Mouse (Mus musculus): Measurements from ENCODE around the gene 4930455H04Rik. TPM values are rescaled to one million over a fixed set of nuclear protein-coding genes. Genes with fewer than 3 reads are reported as not detected.

The 4930455H04Rik gene
- total and polyA plus RNA-seq, 2 experiments, result 0.09 TPM; not detected in 1

GRCm38 (mm10) chr3:116961354-116962142 is 6.5 kb upstream of the 4930455H04Rik start:
- Histone ChIP-seq H3K4me1 (ENCODE audit: control insufficient read depth, insufficient read depth, low read length) (peaks cover 24% of the 10 kb centered on the region), H3K27ac (replicated peaks; ENCODE audit: insufficient read depth, low read depth, low read length) (0 out of 2 replicates have a peak overlapping the region, but pooled peaks have one; percentile 25), H3K4me3 (ENCODE audit: insufficient read depth, low read depth, low read length) (no peak overlapping the region), H3K36me3 (ENCODE audit: control insufficient read depth, insufficient read depth, low read length) (no peaks in the 10 kb centered on the region), H3K27me3 (ENCODE audit: control insufficient read depth, insufficient read depth, low read length) (no peaks in the 10 kb centered on the region), H3K9ac (ENCODE audit: low read depth, low read length) (no peak overlapping the region), H3K79me2 (ENCODE audit: control insufficient read depth, insufficient read depth, low read length) (peaks cover 33% of the 10 kb centered on the region)
- DNase-seq (ENCODE audit: extremely low read depth, low read depth, low spot score), result no peak
- WGBS, result 81% methylated on average over 15 of the region's 15 CpGs
- TF ChIP-seq CTCF (IDR thresholded peaks at IDR 0.05; ENCODE audit: low read depth, low read length), result no peak
- TF ChIP-seq POLR2A (IDR thresholded peaks at IDR 0.05; ENCODE audit: extremely low read depth, insufficient read depth, low read length), result no peak

- Histone ChIP-seq H3K4me1 (ENCODE audit: control insufficient read depth, insufficient read depth, low read length) (peaks cover 18% of the 10 kb centered on the region), H3K9ac (ENCODE audit: low read depth, low read length) (no peak overlapping the region), H3K36me3 (ENCODE audit: control insufficient read depth, insufficient read depth, low read length) (no peaks in the 10 kb centered on the region), H3K27ac (replicated peaks; ENCODE audit: insufficient read depth, low read depth, low read length) (no peak overlapping the region), H3K79me2 (ENCODE audit: control insufficient read depth, insufficient read depth, low read length) (peaks cover 21% of the 10 kb centered on the region), H3K27me3 (ENCODE audit: control insufficient read depth, insufficient read depth, low read length) (no peaks in the 10 kb centered on the region), H3K4me3 (ENCODE audit: insufficient read depth, low read depth, low read length) (no peak overlapping the region)
- TF ChIP-seq CTCF (IDR thresholded peaks at IDR 0.05; ENCODE audit: low read depth, low read length) (no peak), POLR2A (IDR thresholded peaks at IDR 0.05; ENCODE audit: extremely low read depth, insufficient read depth, low read length) (no peak)
- WGBS, result 21% methylated on average over 4 of the region's 4 CpGs
- no peak for DNase-seq (ENCODE audit: extremely low read depth, low read depth, low spot score)
These were observed 4.9 kb upstream of the 4930455H04Rik start for GRCm38 (mm10) chr3:116963213-116963612.

GRCm38 (mm10) chr3:116964426-116964825 is 3.6 kb upstream of the 4930455H04Rik start:
- no peak overlapping the region for H3K9ac ChIP-seq (ENCODE audit: low read depth, low read length)
- WGBS, result 67% methylated on average over 9 of the region's 9 CpGs
- peak; percentile 76 for DNase-seq (ENCODE audit: extremely low read depth, low read depth, low spot score)
- peak overlapping the region; percentile 81 for H3K27ac ChIP-seq (replicated peaks; ENCODE audit: insufficient read depth, low read depth, low read length)
- no peak overlapping the region for H3K4me3 ChIP-seq (ENCODE audit: insufficient read depth, low read depth, low read length)
- no peak for TF ChIP-seq POLR2A (IDR thresholded peaks at IDR 0.05; ENCODE audit: extremely low read depth, insufficient read depth, low read length)
- no peak for TF ChIP-seq CTCF (IDR thresholded peaks at IDR 0.05; ENCODE audit: low read depth, low read length)
- peaks cover 19% of the 10 kb centered on the region for H3K4me1 ChIP-seq (ENCODE audit: control insufficient read depth, insufficient read depth, low read length)
- H3K36me3 ChIP-seq (ENCODE audit: control insufficient read depth, insufficient read depth, low read length), result no peaks in the 10 kb centered on the region
- peaks cover 21% of the 10 kb centered on the region; the same call in 1 of the 2 replicates for H3K79me2 ChIP-seq (ENCODE audit: control insufficient read depth, insufficient read depth, low read length)
- H3K27me3 ChIP-seq (ENCODE audit: control insufficient read depth, insufficient read depth, low read length), result no peaks in the 10 kb centered on the region

- H3K4me3 ChIP-seq (ENCODE audit: insufficient read depth, low read depth, low read length), result peak overlapping the region; percentile 39; the same call in 1 of the 2 replicates
- no peaks in the 10 kb centered on the region for H3K27me3 ChIP-seq (ENCODE audit: control insufficient read depth, insufficient read depth, low read length)
- peak; percentile 84 for DNase-seq (ENCODE audit: extremely low read depth, low read depth, low spot score)
- no peak overlapping the region for H3K9ac ChIP-seq (ENCODE audit: low read depth, low read length)
- TF ChIP-seq CTCF (IDR thresholded peaks at IDR 0.05; ENCODE audit: low read depth, low read length) (peak; percentile 63), POLR2A (IDR thresholded peaks at IDR 0.05; ENCODE audit: extremely low read depth, insufficient read depth, low read length) (no peak)
- 7% methylated on average over 4 of the region's 4 CpGs for WGBS
- peak overlapping the region; percentile 9 for H3K27ac ChIP-seq (replicated peaks; ENCODE audit: insufficient read depth, low read depth, low read length)
- H3K36me3 ChIP-seq (ENCODE audit: control insufficient read depth, insufficient read depth, low read length), result no peaks in the 10 kb centered on the region
- peaks cover 19% of the 10 kb centered on the region for H3K4me1 ChIP-seq (ENCODE audit: control insufficient read depth, insufficient read depth, low read length)
- peaks cover 18% of the 10 kb centered on the region; the same call in 1 of the 2 replicates for H3K79me2 ChIP-seq (ENCODE audit: control insufficient read depth, insufficient read depth, low read length)
These were observed 1.8 kb upstream of the 4930455H04Rik start for GRCm38 (mm10) chr3:116966225-116966624.

- peak; percentile 97 for DNase-seq (ENCODE audit: extremely low read depth, low read depth, low spot score)
- no peaks in the 10 kb centered on the region for H3K27me3 ChIP-seq (ENCODE audit: control insufficient read depth, insufficient read depth, low read length)
- peak overlapping the region; percentile 43 for H3K4me3 ChIP-seq (ENCODE audit: insufficient read depth, low read depth, low read length)
- TF ChIP-seq CTCF (IDR thresholded peaks at IDR 0.05; ENCODE audit: low read depth, low read length) (no peak), POLR2A (IDR thresholded peaks at IDR 0.05; ENCODE audit: extremely low read depth, insufficient read depth, low read length) (no peak)
- peak overlapping the region; percentile 73 for H3K9ac ChIP-seq (ENCODE audit: low read depth, low read length)
- H3K27ac ChIP-seq (replicated peaks; ENCODE audit: insufficient read depth, low read depth, low read length), result peak overlapping the region; percentile 78
- 14% methylated on average over 6 of the region's 6 CpGs for WGBS
- peaks cover 16% of the 10 kb centered on the region; the same call in 1 of the 2 replicates for H3K79me2 ChIP-seq (ENCODE audit: control insufficient read depth, insufficient read depth, low read length)
- peaks cover 19% of the 10 kb centered on the region for H3K4me1 ChIP-seq (ENCODE audit: control insufficient read depth, insufficient read depth, low read length)
- H3K36me3 ChIP-seq (ENCODE audit: control insufficient read depth, insufficient read depth, low read length), result no peaks in the 10 kb centered on the region
These were observed 1.3 kb upstream of the 4930455H04Rik start for GRCm38 (mm10) chr3:116966800-116967199.

GRCm38 (mm10) chr3:116967436-116967835 is 631 bp upstream of the 4930455H04Rik start:
- Histone ChIP-seq H3K9ac (ENCODE audit: low read depth, low read length) (peak overlapping the region; percentile 55; the same call in 1 of the 2 replicates), H3K79me2 (ENCODE audit: control insufficient read depth, insufficient read depth, low read length) (peaks cover 13% of the 10 kb centered on the region; the same call in 1 of the 2 replicates), H3K4me3 (ENCODE audit: insufficient read depth, low read depth, low read length) (peak overlapping the region; percentile 43), H3K4me1 (ENCODE audit: control insufficient read depth, insufficient read depth, low read length) (peaks cover 19% of the 10 kb centered on the region), H3K27me3 (ENCODE audit: control insufficient read depth, insufficient read depth, low read length) (no peaks in the 10 kb centered on the region), H3K27ac (replicated peaks; ENCODE audit: insufficient read depth, low read depth, low read length) (peak overlapping the region; percentile 62), H3K36me3 (ENCODE audit: control insufficient read depth, insufficient read depth, low read length) (no peaks in the 10 kb centered on the region)
- 21% methylated on average over 6 of the region's 6 CpGs for WGBS
- DNase-seq (ENCODE audit: extremely low read depth, low read depth, low spot score), result peak; percentile 75
- TF ChIP-seq POLR2A (IDR thresholded peaks at IDR 0.05; ENCODE audit: extremely low read depth, insufficient read depth, low read length), result no peak

Data from liver, adult 2 months (tissue).